Mouse (Mus musculus) small intestine, adult 2 months (tissue): ENCODE results near the gene Pgm1.

Experiments
- CTCF ChIP-seq: fragments of 200-500 bp; IDR thresholded peaks from 2 replicates; pipeline ENCODE4 v1.5.1; 2012; ENCODE audit warnings: low read depth, mild to moderate bottlenecking, control low read depth, inconsistent platforms, low read length, moderate library complexity, mixed read lengths; ENCODE audit not compliant: insufficient replicate concordance, insufficient read length; ENCODE audit errors: extremely low read depth
- POLR2A ChIP-seq: fragments of 200-500 bp; IDR thresholded peaks from 2 replicates; pipeline ENCODE4 v1.6.1; 2012; ENCODE audit warnings: low read depth, mild to moderate bottlenecking, control low read depth, inconsistent platforms, low read length, moderate library complexity

GRCm38 (mm10) chr4:99947192-99947591, 18.0 kb downstream of the Pgm1 start:
- no peak for TF ChIP-seq CTCF
- no peak for TF ChIP-seq POLR2A
